Mouse (Mus musculus): ENCODE measurements around the gene Prr12. TPM values are rescaled to one million over a fixed set of nuclear protein-coding genes. Genes with fewer than 3 reads are reported as not detected.

Gene Prr12
- polyA plus RNA-seq, 1 experiment from 2014 or later, result 17.7 TPM

Other genes with a start within 250 kb of the Prr12 start
- gene Nup62, start 236.8 kb downstream of the Prr12 start, polyA plus RNA-seq (2018), result 60.3 to 113 TPM (median 73.8 TPM) in 3 replicates
- gene Il4i1, start 236.5 kb downstream of the Prr12 start, polyA plus RNA-seq (2018), result 2.3 to 2.8 TPM (median 2.7 TPM) in 3 replicates
- gene Atf5, start 236.2 kb downstream of the Prr12 start, polyA plus RNA-seq (2018), result 29.8 to 55.7 TPM (median 36.4 TPM) in 3 replicates
- 33.4 to 56.3 TPM (median 49.1 TPM) in 3 replicates for gene Akt1s1, start 203.9 kb downstream of the Prr12 start, polyA plus RNA-seq (2018)
- gene Tbc1d17, start 203.8 kb downstream of the Prr12 start, polyA plus RNA-seq (2018), result 25.6 to 51.8 TPM (median 28.3 TPM) in 3 replicates
- gene Pnkp, start 195.7 kb downstream of the Prr12 start, polyA plus RNA-seq (2018), result 17.4 to 42.4 TPM (median 36.1 TPM) in 3 replicates
- gene Ptov1, start 183.1 kb downstream of the Prr12 start, polyA plus RNA-seq (2018), result 38.5 to 61.7 TPM (median 49.4 TPM) in 3 replicates
- 24.5 to 28.2 TPM (median 26.1 TPM) in 3 replicates for gene Med25, start 160.2 kb downstream of the Prr12 start, polyA plus RNA-seq (2018)
- gene Fuz, start 156.8 kb downstream of the Prr12 start, polyA plus RNA-seq (2018), result 4.6 to 8.8 TPM (median 6.1 TPM) in 3 replicates
- gene Ap2a1, start 123.4 kb downstream of the Prr12 start, polyA plus RNA-seq (2018), result 49.8 to 76.6 TPM (median 75.0 TPM) in 3 replicates
- not detected in 3 replicates for gene Tsks, start 109.7 kb downstream of the Prr12 start, polyA plus RNA-seq (2018)
- gene Cpt1c, start 78.0 kb downstream of the Prr12 start, polyA plus RNA-seq (2018), result not detected in 3 replicates
- 53.7 to 169 TPM (median 55.6 TPM) in 3 replicates for gene Prmt1, start 66.3 kb downstream of the Prr12 start, polyA plus RNA-seq (2018)
- 30.9 to 55.5 TPM (median 35.0 TPM) in 3 replicates for gene Irf3, start 55.2 kb downstream of the Prr12 start, polyA plus RNA-seq (2018)
- 10.9 to 14.5 TPM (median 12.9 TPM) in 3 replicates for gene Bcl2l12, start 54.2 kb downstream of the Prr12 start, polyA plus RNA-seq (2018)
- gene Scaf1, start 36.5 kb downstream of the Prr12 start, polyA plus RNA-seq (2018), result 32.6 to 36.9 TPM (median 32.9 TPM) in 3 replicates
- gene Rras, start 34.9 kb downstream of the Prr12 start, polyA plus RNA-seq (2018), result 23.5 to 51.8 TPM (median 29.9 TPM) in 3 replicates
- 40.1 to 50.7 TPM (median 45.7 TPM) in 3 replicates for gene Nosip, start 9.5 kb upstream of the Prr12 start, polyA plus RNA-seq (2018)
- 19.0 to 31.7 TPM (median 28.6 TPM) in 3 replicates for gene Prrg2, start 9.8 kb upstream of the Prr12 start, polyA plus RNA-seq (2018)
- gene Rcn3, start 39.3 kb upstream of the Prr12 start, polyA plus RNA-seq (2018), result 0.67 to 5.1 TPM (median 3.1 TPM) in 3 replicates
- 84.4 to 284 TPM (median 160 TPM) in 3 replicates for gene Fcgrt, start 51.0 kb upstream of the Prr12 start, polyA plus RNA-seq (2018)
- 1,184 to 1,556 TPM (median 1,388 TPM) in 3 replicates for gene Rps11, start 71.6 kb upstream of the Prr12 start, polyA plus RNA-seq (2018)
- 804 to 2,026 TPM (median 1,578 TPM) in 3 replicates for gene Rpl13a, start 75.9 kb upstream of the Prr12 start, polyA plus RNA-seq (2018)
- gene Gm45713, start 83.3 kb upstream of the Prr12 start, polyA plus RNA-seq (2018), result not detected in 3 replicates
- 4.4 to 9.9 TPM (median 8.0 TPM) in 3 replicates for gene Flt3l, start 83.6 kb upstream of the Prr12 start, polyA plus RNA-seq (2018)
- gene Pih1d1, start 101.4 kb upstream of the Prr12 start, polyA plus RNA-seq (2018), result 34.1 to 75.8 TPM (median 39.7 TPM) in 3 replicates
- 13.0 to 39.0 TPM (median 19.2 TPM) in 3 replicates for gene Aldh16a1, start 101.7 kb upstream of the Prr12 start, polyA plus RNA-seq (2018)
- not detected in 3 replicates for gene Slc17a7, start 111.1 kb upstream of the Prr12 start, polyA plus RNA-seq (2018)
- gene Gfy, start 126.7 kb upstream of the Prr12 start, polyA plus RNA-seq (2018), result not detected in 3 replicates
- not detected in 3 replicates for gene Pth2, start 128.1 kb upstream of the Prr12 start, polyA plus RNA-seq (2018)
- not detected in 3 replicates for gene Ccdc155, start 152.0 kb upstream of the Prr12 start, polyA plus RNA-seq (2018)
- gene Dkkl1, start 159.3 kb upstream of the Prr12 start, polyA plus RNA-seq (2018), result not detected in 3 replicates
- gene Tead2, start 162.9 kb upstream of the Prr12 start, polyA plus RNA-seq (2018), result not detected in 3 replicates
- 88.2 to 139 TPM (median 131 TPM) in 3 replicates for gene Cd37, start 186.2 kb upstream of the Prr12 start, polyA plus RNA-seq (2018)
- gene Slc6a16, start 188.2 kb upstream of the Prr12 start, polyA plus RNA-seq (2018), result not detected in 3 replicates
- not detected in 3 replicates for gene Slc6a21, start 224.6 kb upstream of the Prr12 start, polyA plus RNA-seq (2018)